Mouse (Mus musculus) cerebellum, adult 18-20 months (tissue): Measurements from ENCODE around the gene Myo1e.

Source experiments
- DNase-seq, 2 experiments: peaks; one replicate each; pipeline ENCODE4 v3.0.0; 2021

The Myo1e gene

GRCm38 (mm10) chr9:70439959-70440358, 232.8 kb downstream of the Myo1e start:
- no peak for DNase-seq

- no peak for DNase-seq
These were observed 241.9 kb downstream of the Myo1e start for GRCm38 (mm10) chr9:70449072-70449471.
